Mouse (Mus musculus) neural tube, embryonic 15.5 days (tissue): ENCODE results near the gene Acot11. TPM values are rescaled to one million over a fixed set of nuclear protein-coding genes. Genes with fewer than 3 reads are reported as not detected.
"Not testable (repeated sequence)": the region's sequence is repeated elsewhere in the genome, so short reads cannot be mapped to it uniquely, and the experiment has no call there.

Experiments
- ATAC-seq: fragments of 200-750 bp; cut with Nextera tagmentation; 2 replicates; pipeline ENCODE4 v1.8.0; 2017; ENCODE audit warnings: mild to moderate bottlenecking, moderate TSS enrichment, moderate library complexity; ENCODE audit not compliant: low FRiP score
- H3K27ac ChIP-seq: fragments of 300-500 bp; sonication (generic); replicated peaks from 2 replicates; pipeline ENCODE4 v1.5.1; 2015; ENCODE audit warnings: mild to moderate bottlenecking, inconsistent platforms
- H3K27me3 ChIP-seq: fragments of 300-500 bp; sonication (generic); replicated peaks from 2 replicates; pipeline ENCODE4 v1.6.1; 2015; ENCODE audit warnings: inconsistent platforms
- H3K36me3 ChIP-seq: fragments of 300-500 bp; sonication (generic); 2 replicates; pipeline ENCODE4 v1.6.1; 2015; ENCODE audit warnings: inconsistent platforms
- H3K4me1 ChIP-seq: fragments of 300-500 bp; sonication (generic); 2 replicates; pipeline ENCODE4 v1.6.1; 2015; ENCODE audit warnings: inconsistent platforms
- H3K4me2 ChIP-seq: fragments of 300-500 bp; sonication (generic); 2 replicates; pipeline ENCODE4 v1.6.1; 2015; ENCODE audit warnings: inconsistent platforms, mild to moderate bottlenecking, moderate library complexity
- H3K4me3 ChIP-seq: fragments of 300-500 bp; sonication (generic); replicated peaks from 2 replicates; pipeline ENCODE4 v1.5.1; 2015; ENCODE audit warnings: mild to moderate bottlenecking, inconsistent platforms
- H3K9ac ChIP-seq: fragments of 300-500 bp; sonication (generic); replicated peaks from 2 replicates; pipeline ENCODE4 v1.6.1; 2015; ENCODE audit warnings: mild to moderate bottlenecking, inconsistent platforms
- H3K9me3 ChIP-seq: fragments of 300-500 bp; sonication (generic); replicated peaks from 2 replicates; pipeline ENCODE4 v1.6.1; 2016; ENCODE audit warnings: inconsistent platforms
- WGBS: fragments of 180-500 bp; shearing (Covaris S2); methylation state at CpG from one replicate; pipeline ENCODE4 v1.1.7; 2015; ENCODE audit warnings: mixed read lengths; 5-methylcytosine and 5-hydroxymethylcytosine counted together
- polyA plus RNA-seq: library from polyadenylated mRNA; unstranded; fragments of >200 nt; fragmentation: Nextera tagmentation; extraction: Ambion mirVana; gene quantifications from 2 replicates; pipeline ENCODE4 v1.2.1, GENCODE M21; 2015

Acot11 gene
- polyA plus RNA-seq, 1 experiment from 2014 or later: 2.4 TPM

DNA sequence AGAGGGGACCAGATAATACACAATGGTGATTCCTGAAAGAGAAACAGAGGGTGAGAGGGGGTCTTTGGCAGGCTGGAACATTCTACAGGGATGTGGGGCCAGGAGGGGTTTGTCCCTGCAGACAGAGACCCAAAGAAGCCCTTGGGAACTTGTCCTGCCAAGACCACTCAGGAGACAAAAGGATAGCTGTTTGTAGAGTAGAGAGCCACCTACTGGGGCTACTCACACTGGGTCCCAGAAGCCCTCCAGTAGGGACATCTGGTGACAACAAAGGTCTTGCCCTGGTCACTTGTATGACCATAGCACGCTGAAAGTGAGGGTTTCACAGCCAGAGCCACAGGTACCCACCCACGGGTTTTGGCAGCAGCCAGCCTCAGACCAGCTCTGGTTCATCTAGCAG lies 1.1 kb upstream of the Acot11 start:
- Histone ChIP-seq H3K36me3 (no peaks in the 10 kb centered on the region), H3K4me3 (no peak overlapping the region), H3K4me1 (peaks cover 4% of the 10 kb centered on the region; the same call in 1 of the 2 replicates), H3K9me3 (no peaks in the 10 kb centered on the region), H3K9ac (no peak overlapping the region), H3K27me3 (peaks cover 11% of the 10 kb centered on the region; the same call in 1 of the 2 replicates), H3K4me2 (no peak overlapping the region), H3K27ac (no peak overlapping the region)
- 58% methylated on average over 2 of the region's 2 CpGs for WGBS
- no peak for ATAC-seq

DNA sequence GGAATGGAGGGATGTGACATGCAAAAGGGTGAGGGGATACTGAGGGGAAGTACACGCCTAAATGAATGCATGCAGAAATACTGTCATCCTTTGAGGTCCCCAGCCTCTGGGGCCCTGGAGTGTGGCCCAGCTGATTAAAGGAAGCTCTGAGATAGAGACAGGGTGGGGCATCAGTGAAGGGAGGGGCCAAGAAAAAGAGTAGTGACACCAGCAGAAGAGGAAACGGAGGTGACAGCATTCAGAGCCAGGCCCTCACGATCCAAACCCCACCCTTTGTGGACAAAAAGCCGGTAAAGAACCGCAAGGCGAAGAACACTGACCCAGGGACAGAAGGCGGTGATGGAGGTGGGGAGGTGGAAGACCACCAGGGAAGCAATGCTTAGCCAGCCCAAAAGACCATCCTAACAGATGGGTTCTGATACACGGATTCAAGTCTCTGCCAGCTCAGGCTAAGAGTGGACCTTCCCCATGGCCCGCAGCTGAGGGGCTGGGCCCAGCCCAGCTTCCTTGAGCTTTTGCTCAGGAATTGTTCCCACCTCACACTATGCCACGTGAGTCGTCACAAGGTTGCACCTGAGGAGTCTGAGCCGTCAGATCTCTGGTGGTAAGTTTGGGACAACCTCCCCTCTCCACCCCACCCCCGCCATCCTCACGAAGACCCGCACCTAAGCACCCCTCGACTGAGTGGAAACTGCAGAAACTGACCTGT lies 443 bp downstream of the Acot11 start:
- Histone ChIP-seq H3K9me3 (no peaks in the 10 kb centered on the region), H3K4me2 (peak overlapping the region; percentile 47), H3K36me3 (no peaks in the 10 kb centered on the region), H3K27me3 (peaks cover 11% of the 10 kb centered on the region; the same call in 1 of the 2 replicates), H3K9ac (no peak overlapping the region), H3K27ac (no peak overlapping the region), H3K4me3 (peak overlapping the region; percentile 17), H3K4me1 (peaks cover 15% of the 10 kb centered on the region)
- 50% methylated on average over 16 of the region's 16 CpGs for WGBS
- no peak for ATAC-seq

GRCm38 (mm10) chr4:106803781-106804180 lies 1.0 kb downstream of the Acot11 start:
- no peak for ATAC-seq
- Histone ChIP-seq H3K36me3 (no peaks in the 10 kb centered on the region), H3K4me3 (no peak overlapping the region), H3K4me1 (peaks cover 21% of the 10 kb centered on the region), H3K4me2 (no peak overlapping the region), H3K27me3 (peaks cover 11% of the 10 kb centered on the region; the same call in 1 of the 2 replicates), H3K9me3 (no peaks in the 10 kb centered on the region), H3K27ac (no peak overlapping the region), H3K9ac (no peak overlapping the region)
- 79% methylated on average over 4 of the region's 4 CpGs for WGBS

- Histone ChIP-seq H3K27me3 (peaks cover 9% of the 10 kb centered on the region; the same call in 1 of the 2 replicates), H3K4me3 (peak overlapping the region; percentile 12; the same call in 1 of the 2 replicates), H3K4me2 (peak overlapping the region; percentile 45), H3K36me3 (no peaks in the 10 kb centered on the region), H3K9ac (no peak overlapping the region), H3K27ac (0 out of 2 replicates have a peak overlapping the region, but pooled peaks have one; percentile 28), H3K9me3 (no peaks in the 10 kb centered on the region), H3K4me1 (peaks cover 22% of the 10 kb centered on the region)
- peak; percentile 48; the same call in 1 of the 2 replicates for ATAC-seq
- WGBS: 8% methylated on average over 15 of the region's 15 CpGs
These were observed 4.9 kb downstream of the Acot11 start for GRCm38 (mm10) chr4:106799772-106800336.

GRCm38 (mm10) chr4:106798908-106799546 lies 5.8 kb downstream of the Acot11 start:
- Histone ChIP-seq H3K9me3 (no peaks in the 10 kb centered on the region), H3K27ac (peak overlapping the region; percentile 28; the same call in 1 of the 2 replicates), H3K27me3 (0 out of 2 replicates have a peak, but pooled peaks cover 4% of the 10 kb centered on the region), H3K9ac (no peak overlapping the region), H3K4me1 (peaks cover 20% of the 10 kb centered on the region), H3K4me3 (no peak overlapping the region; the same call in 1 of the 2 replicates), H3K4me2 (peak overlapping the region; percentile 45), H3K36me3 (no peaks in the 10 kb centered on the region)
- WGBS: 45% methylated on average over 10 of the region's 10 CpGs
- ATAC-seq: no peak

GRCm38 (mm10) chr4:106795289-106795688 lies 9.5 kb downstream of the Acot11 start:
- H3K9me3 ChIP-seq: no peaks in the 10 kb centered on the region
- no peak overlapping the region for H3K27ac ChIP-seq
- H3K36me3 ChIP-seq: no peaks in the 10 kb centered on the region
- no peak overlapping the region for H3K4me2 ChIP-seq
- no peak for ATAC-seq
- no peaks in the 10 kb centered on the region for H3K27me3 ChIP-seq
- no peak overlapping the region for H3K4me3 ChIP-seq
- no peak overlapping the region for H3K9ac ChIP-seq
- WGBS: 90% methylated on average over 2 of the region's 2 CpGs
- peaks cover 19% of the 10 kb centered on the region for H3K4me1 ChIP-seq

DNA sequence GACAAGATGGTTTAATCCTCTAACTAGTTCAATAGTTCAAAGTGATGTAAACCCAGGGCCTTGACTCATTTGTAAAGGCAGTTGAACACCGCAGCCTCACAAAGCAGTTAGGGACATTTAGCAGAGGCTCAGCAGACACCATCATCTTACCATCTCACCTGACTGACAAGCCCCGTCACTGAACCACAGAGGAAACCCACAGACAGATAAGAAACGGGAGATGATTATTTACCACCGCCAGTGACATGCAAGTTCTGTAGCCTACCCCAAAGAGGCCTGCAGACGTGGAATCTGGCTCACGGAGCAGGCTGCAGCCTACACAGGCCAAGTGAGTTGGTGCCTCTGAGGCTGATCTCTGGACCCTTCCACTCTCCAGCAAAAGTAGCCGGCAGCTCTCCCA lies 10.6 kb downstream of the Acot11 start:
- ATAC-seq: no peak
- H3K4me3 ChIP-seq: no peak overlapping the region
- no peaks in the 10 kb centered on the region for H3K36me3 ChIP-seq
- H3K9me3 ChIP-seq: no peaks in the 10 kb centered on the region
- H3K9ac ChIP-seq: no peak overlapping the region
- WGBS: 91% methylated on average over 7 of the region's 7 CpGs
- no peaks in the 10 kb centered on the region for H3K27me3 ChIP-seq
- H3K4me2 ChIP-seq: no peak overlapping the region
- H3K27ac ChIP-seq: no peak overlapping the region
- H3K4me1 ChIP-seq: peaks cover 16% of the 10 kb centered on the region

- H3K9ac ChIP-seq, H3K4me2 ChIP-seq, H3K27ac ChIP-seq, H3K27me3 ChIP-seq, ATAC-seq, H3K36me3 ChIP-seq, H3K4me3 ChIP-seq, H3K9me3 ChIP-seq: not testable (repeated sequence)
- 92% methylated on average over 9 of the region's 9 CpGs for WGBS
- peaks cover 12% of the 10 kb centered on the region for H3K4me1 ChIP-seq
These were observed 11.0 kb downstream of the Acot11 start for GRCm38 (mm10) chr4:106793826-106794225.

GRCm38 (mm10) chr4:106792276-106792675 lies 12.5 kb downstream of the Acot11 start:
- Histone ChIP-seq H3K4me3 (no peak overlapping the region), H3K27me3 (no peaks in the 10 kb centered on the region), H3K36me3 (no peaks in the 10 kb centered on the region), H3K27ac (no peak overlapping the region), H3K9me3 (no peaks in the 10 kb centered on the region), H3K4me2 (no peak overlapping the region), H3K9ac (no peak overlapping the region), H3K4me1 (peaks cover 17% of the 10 kb centered on the region)
- no peak for ATAC-seq

DNA sequence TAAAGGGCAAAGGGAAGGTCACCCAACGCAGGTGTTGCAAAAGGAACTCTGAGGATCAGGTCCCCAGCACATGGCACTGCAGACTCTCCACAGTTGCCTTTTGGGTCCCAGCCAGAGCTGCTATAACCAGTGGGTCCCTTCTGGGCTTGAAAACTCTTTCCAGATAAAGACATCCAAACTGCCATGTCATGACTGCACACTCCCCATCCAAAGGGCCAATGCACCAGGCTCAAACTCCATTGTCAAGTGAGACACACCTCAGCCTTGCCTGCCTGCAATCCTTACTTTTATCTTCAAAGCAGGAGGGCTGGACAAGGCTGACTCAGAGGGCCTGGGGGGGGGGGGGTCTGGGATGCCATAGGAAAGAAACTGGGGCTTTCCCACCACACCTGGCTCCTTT lies 13.9 kb downstream of the Acot11 start:
- 91% methylated on average over 1 of the region's 1 CpGs for WGBS
- Histone ChIP-seq H3K36me3 (no peaks in the 10 kb centered on the region), H3K27me3 (no peaks in the 10 kb centered on the region), H3K9me3 (no peaks in the 10 kb centered on the region), H3K4me3 (no peak overlapping the region), H3K27ac (no peak overlapping the region), H3K9ac (no peak overlapping the region), H3K4me1 (peaks cover 29% of the 10 kb centered on the region), H3K4me2 (no peak overlapping the region)
- no peak for ATAC-seq

- H3K4me2 ChIP-seq, ATAC-seq, H3K9ac ChIP-seq, H3K9me3 ChIP-seq, H3K27me3 ChIP-seq, H3K27ac ChIP-seq, H3K4me3 ChIP-seq, H3K36me3 ChIP-seq: not testable (repeated sequence)
- H3K4me1 ChIP-seq: peaks cover 36% of the 10 kb centered on the region
- WGBS: 89% methylated on average over 5 of the region's 5 CpGs
These were observed 14.6 kb downstream of the Acot11 start for GRCm38 (mm10) chr4:106790218-106790617.

- H3K4me3 ChIP-seq: no peak overlapping the region
- 56% methylated on average over 9 of the region's 9 CpGs for WGBS
- no peak overlapping the region for H3K4me2 ChIP-seq
- no peak for ATAC-seq
- H3K36me3 ChIP-seq: no peaks in the 10 kb centered on the region
- H3K27me3 ChIP-seq: no peaks in the 10 kb centered on the region
- peaks cover 38% of the 10 kb centered on the region for H3K4me1 ChIP-seq
- no peak overlapping the region for H3K9ac ChIP-seq
- H3K27ac ChIP-seq: no peak overlapping the region
- no peaks in the 10 kb centered on the region for H3K9me3 ChIP-seq
These were observed 15.1 kb downstream of the Acot11 start for GRCm38 (mm10) chr4:106789705-106790104.
